Mouse (Mus musculus): ENCODE data around the gene Ipo4.

GRCm38 (mm10) chr14:55578668-55579269 is 57.0 kb downstream of the Ipo4 start:
- TF ChIP-seq CTCF (conservative IDR thresholded peaks at IDR 0.05; ENCODE audit: low read length): no peak
- TF ChIP-seq POU5F1 (IDR thresholded peaks at IDR 0.05; ENCODE audit: borderline replicate concordance, low read length): no peak
- no peak for TF ChIP-seq NANOG (IDR thresholded peaks at IDR 0.05; ENCODE audit: borderline replicate concordance, low read length)

All from E14TG2a.4 (cell line).